Mouse (Mus musculus) thymus, adult 2 months (tissue): Measurements from ENCODE around the gene Cend1. TPM values are rescaled to one million over a fixed set of nuclear protein-coding genes. Genes with fewer than 3 reads are reported as not detected.

Experiments
- DNase-seq: peaks from one replicate; pipeline ENCODE4 v3.0.0; 2021
- H3K27ac ChIP-seq: fragments of 200-500 bp; 2 replicates; pipeline ENCODE4 v1.5.1; 2012; ENCODE audit warnings: low read length, control low read depth; ENCODE audit not compliant: control insufficient read depth, insufficient read depth
- H3K27me3 ChIP-seq: fragments of 200-500 bp; 2 replicates; pipeline ENCODE4 v1.6.1; 2012; ENCODE audit warnings: mild to moderate bottlenecking, low read length, moderate library complexity, mixed read lengths; ENCODE audit not compliant: control insufficient read depth, insufficient read depth
- H3K36me3 ChIP-seq: fragments of 200-500 bp; 2 replicates; pipeline ENCODE4 v1.6.1; 2012; ENCODE audit warnings: mild to moderate bottlenecking, low read length, moderate library complexity; ENCODE audit not compliant: control insufficient read depth, insufficient read depth
- H3K4me1 ChIP-seq: fragments of 200-500 bp; replicated peaks from 2 replicates; pipeline ENCODE4 v1.6.1; 2012; ENCODE audit warnings: low read length; ENCODE audit not compliant: control insufficient read depth, insufficient read depth
- H3K4me3 ChIP-seq: fragments of 200-500 bp; 2 replicates; pipeline ENCODE4 v1.5.1; 2012; ENCODE audit warnings: mild to moderate bottlenecking, low read length, control low read depth, moderate library complexity; ENCODE audit not compliant: control insufficient read depth, insufficient read depth
- CTCF ChIP-seq: fragments of 200-500 bp; IDR thresholded peaks from 2 replicates; pipeline ENCODE4 v1.5.1; 2012; ENCODE audit warnings: mild to moderate bottlenecking, control low read depth, low read length, moderate library complexity, borderline replicate concordance; ENCODE audit not compliant: control insufficient read depth, poor library complexity, insufficient read depth; ENCODE audit errors: extremely low read depth
- POLR2A ChIP-seq: fragments of 200-500 bp; IDR thresholded peaks from 2 replicates; pipeline ENCODE4 v1.6.1; 2012; ENCODE audit warnings: mild to moderate bottlenecking, low read length, control low read depth, moderate library complexity; ENCODE audit not compliant: control insufficient read depth, poor library complexity, insufficient read depth; ENCODE audit errors: extremely low read depth
- WGBS: fragments of 180-500 bp; shearing (Covaris S2); methylation state at CpG from one replicate; pipeline ENCODE4 v1.1.7; 2018; 5-methylcytosine and 5-hydroxymethylcytosine counted together
- polyA plus RNA-seq: library from polyadenylated mRNA; depleted of rRNA; stranded (reverse); fragments of >200 nt; gene quantifications from 2 replicates; pipeline ENCODE4 v1.2.3, GENCODE M21; 2012

The Cend1 gene
- polyA plus RNA-seq, 1 experiment: 0.63 TPM

- peaks cover 31% of the 10 kb centered on the region for H3K4me1 ChIP-seq
- H3K4me3 ChIP-seq: no peak overlapping the region
- no peak for TF ChIP-seq CTCF
- TF ChIP-seq POLR2A: no peak
- no peak for DNase-seq
- no peaks in the 10 kb centered on the region for H3K27me3 ChIP-seq
- 98% methylated on average over 9 of the region's 9 CpGs for WGBS
- H3K27ac ChIP-seq: no peak overlapping the region
- no peaks in the 10 kb centered on the region for H3K36me3 ChIP-seq
These were observed 1.4 kb upstream of the Cend1 start for GRCm38 (mm10) chr7:141430585-141431240.

GRCm38 (mm10) chr7:141429840-141430584, 721 bp upstream of the Cend1 start:
- Histone ChIP-seq H3K4me1 (peaks cover 27% of the 10 kb centered on the region), H3K27ac (no peak overlapping the region), H3K4me3 (no peak overlapping the region), H3K36me3 (no peaks in the 10 kb centered on the region), H3K27me3 (no peaks in the 10 kb centered on the region)
- TF ChIP-seq POLR2A: no peak
- no peak for TF ChIP-seq CTCF
- DNase-seq: no peak
- WGBS: 95% methylated on average over 9 of the region's 9 CpGs

- Histone ChIP-seq H3K36me3 (no peaks in the 10 kb centered on the region), H3K27ac (no peak overlapping the region), H3K4me3 (no peak overlapping the region), H3K27me3 (no peaks in the 10 kb centered on the region), H3K4me1 (peaks cover 15% of the 10 kb centered on the region)
- WGBS: 88% methylated on average over 5 of the region's 5 CpGs
- no peak for TF ChIP-seq CTCF
- no peak for TF ChIP-seq POLR2A
- no peak for DNase-seq
These were observed 590 bp downstream of the Cend1 start for GRCm38 (mm10) chr7:141428701-141429100.

GRCm38 (mm10) chr7:141426948-141427730, 2.2 kb downstream of the Cend1 start:
- H3K4me1 ChIP-seq: peaks cover 15% of the 10 kb centered on the region
- DNase-seq: no peak
- TF ChIP-seq CTCF (no peak), POLR2A (no peak)
- no peaks in the 10 kb centered on the region for H3K27me3 ChIP-seq
- WGBS: 92% methylated on average over 12 of the region's 12 CpGs
- H3K36me3 ChIP-seq: no peaks in the 10 kb centered on the region
- no peak overlapping the region for H3K27ac ChIP-seq
- H3K4me3 ChIP-seq: no peak overlapping the region

GRCm38 (mm10) chr7:141423811-141424210, 5.5 kb downstream of the Cend1 start:
- H3K27ac ChIP-seq: no peak overlapping the region
- H3K36me3 ChIP-seq: no peaks in the 10 kb centered on the region
- H3K4me1 ChIP-seq: peaks cover 15% of the 10 kb centered on the region
- no peak for DNase-seq
- H3K27me3 ChIP-seq: no peaks in the 10 kb centered on the region
- 89% methylated on average over 4 of the region's 4 CpGs for WGBS
- TF ChIP-seq CTCF (no peak), POLR2A (no peak)
- no peak overlapping the region for H3K4me3 ChIP-seq

- no peaks in the 10 kb centered on the region for H3K27me3 ChIP-seq
- H3K36me3 ChIP-seq: no peaks in the 10 kb centered on the region
- no peaks in the 10 kb centered on the region for H3K4me1 ChIP-seq
- no peak overlapping the region for H3K27ac ChIP-seq
- no peak for DNase-seq
- 91% methylated on average over 9 of the region's 9 CpGs for WGBS
- TF ChIP-seq POLR2A: no peak
- TF ChIP-seq CTCF: no peak
- H3K4me3 ChIP-seq: no peak overlapping the region
These were observed 9.1 kb downstream of the Cend1 start for GRCm38 (mm10) chr7:141420030-141420702.
